Mouse (Mus musculus) heart, postnatal 36 days (tissue): Measurements from ENCODE around the gene Rab1a. TPM values are rescaled to one million over a fixed set of nuclear protein-coding genes. Genes with fewer than 3 reads are reported as not detected.

Experiments
- DNase-seq, 2 experiments: peaks; one replicate each; pipeline ENCODE4 v3.0.0; 2021 to 2022
- intact Hi-C: fragments of 180-260 bp; cut with DNase I; formaldehyde crosslinking; loops from one replicate; pipeline ENCODE4 v1.15.1; 2025
- total RNA-seq, 2 experiments: library from RNA; stranded (reverse); gene quantifications; 2 replicates each; pipeline ENCODE4 v1.2.3; 2021

The Rab1a gene
- total RNA-seq, 2 experiments from 2014 or later = 128 to 130 TPM

- intact Hi-C loops = loop anchor here (5.0 to 10.0 kb wide), 5 partner anchors 88 to 420 kb away; partner anchors contain the start of gene Slc1a4
- DNase-seq = no peak
Measured at GRCm38 (mm10) chr11:20244336-20245290, 43.4 kb downstream of the Rab1a start.

- intact Hi-C loops = loop anchor here (5.0 to 10.0 kb wide), 5 partner anchors 87 to 421 kb away; partner anchors contain the start of gene Slc1a4
- no peak for DNase-seq
Measured at GRCm38 (mm10) chr11:20245316-20245715, 44.1 kb downstream of the Rab1a start.

GRCm38 (mm10) chr11:20246616-20247015, 45.4 kb downstream of the Rab1a start:
- no peak for DNase-seq
- intact Hi-C loops = loop anchor here (2.0 to 10.0 kb wide), 6 partner anchors 16 to 422 kb away; partner anchors contain the start of gene Slc1a4

- intact Hi-C loops = loop anchor here (2.0 to 10.0 kb wide), 6 partner anchors 16 to 422 kb away; partner anchors contain the start of gene Slc1a4
Measured at GRCm38 (mm10) chr11:20247146-20247855, 46.1 kb downstream of the Rab1a start.

GRCm38 (mm10) chr11:20248277-20248676, 47.0 kb downstream of the Rab1a start:
- intact Hi-C loops = loop anchor here (2.0 to 10.0 kb wide), 6 partner anchors 47 to 423 kb away; partner anchors contain the start of genes Rab1a and Slc1a4
- no peak for DNase-seq

More at GRCm38 (mm10) chr11:20247146-20247855, 46.1 kb downstream of the Rab1a start:
- no peak for DNase-seq

GRCm38 (mm10) chr11:20248840-20249239, 47.6 kb downstream of the Rab1a start:
- intact Hi-C loops = loop anchor here (2.0 to 10.0 kb wide), 6 partner anchors 48 to 424 kb away; partner anchors contain the start of genes Rab1a and Slc1a4
- no peak for DNase-seq

- intact Hi-C loops = loop anchor here (2.0 to 10.0 kb wide), 6 partner anchors 49 to 425 kb away; partner anchors contain the start of genes Rab1a and Slc1a4
- peak; percentile 92 for DNase-seq
Measured at GRCm38 (mm10) chr11:20249296-20250110, 48.3 kb downstream of the Rab1a start, which contains the start of gene Cep68. Gene Cep68 (minus strand): TSS chr11:20249429.

- intact Hi-C loops = no loop called here
Measured at GRCm38 (mm10) chr11:20250476-20251178, 49.4 kb downstream of the Rab1a start.

GRCm38 (mm10) chr11:20253088-20253487, 51.9 kb downstream of the Rab1a start:
- intact Hi-C loops = no loop called here
- no peak for DNase-seq

More at GRCm38 (mm10) chr11:20250476-20251178, 49.4 kb downstream of the Rab1a start:
- no peak for DNase-seq

GRCm38 (mm10) chr11:20254791-20255190, 53.6 kb downstream of the Rab1a start:
- intact Hi-C loops = no loop called here
- DNase-seq = no peak

GRCm38 (mm10) chr11:20262628-20263380, 61.6 kb downstream of the Rab1a start:
- intact Hi-C loops = loop anchor here (1.0 to 5.0 kb wide), 3 partner anchors 70 to 138 kb away; partner anchors contain the start of gene Slc1a4
- no peak for DNase-seq

- intact Hi-C loops = no loop called here
Measured at GRCm38 (mm10) chr11:20269885-20270284, 68.7 kb downstream of the Rab1a start.

GRCm38 (mm10) chr11:20275974-20276373, 74.7 kb downstream of the Rab1a start:
- intact Hi-C loops = no loop called here
- DNase-seq = no peak

More at GRCm38 (mm10) chr11:20269885-20270284, 68.7 kb downstream of the Rab1a start:
- no peak for DNase-seq

Other genes starting within 250 kb of the Rab1a start
- gene Actr2, start 88.5 kb upstream of the Rab1a start, total RNA-seq = 10 to 100 TPM; 75.6 to 76.9 TPM
- 10 to 100 TPM; 41.8 to 47.5 TPM for gene Cep68, start 48.0 kb downstream of the Rab1a start, total RNA-seq
- 1 to 10 TPM; 1.2 to 1.5 TPM for gene Slc1a4, start 131.3 kb downstream of the Rab1a start, total RNA-seq